Mouse (Mus musculus) adrenal gland (tissue): ENCODE measurements around the gene Gars.

Experiments
- intact Hi-C: fragments of 180-260 bp; cut with DNase I; formaldehyde crosslinking; loops from one replicate; pipeline ENCODE4 v1.15.1; 2025

Gars gene

GRCm38 (mm10) chr6:55091396-55091795, 53.6 kb downstream of the Gars start:
- intact Hi-C loops, result loop anchor here (5.0 kb wide), 1 partner anchor 76 kb away; no protein-coding TSS in a partner anchor

GRCm38 (mm10) chr6:55093431-55094146, 55.8 kb downstream of the Gars start:
- intact Hi-C loops, result loop anchor here (5.0 kb wide), 1 partner anchor 74 kb away; no protein-coding TSS in a partner anchor

- intact Hi-C loops, result no loop called here
These were observed 60.2 kb downstream of the Gars start for GRCm38 (mm10) chr6:55098030-55098429.

- intact Hi-C loops, result no loop called here
These were observed 60.8 kb downstream of the Gars start for GRCm38 (mm10) chr6:55098603-55099002.

GRCm38 (mm10) chr6:55108358-55108757, 70.6 kb downstream of the Gars start:
- intact Hi-C loops, result no loop called here

- intact Hi-C loops, result no loop called here
These were observed 79.7 kb downstream of the Gars start for GRCm38 (mm10) chr6:55117325-55118109.

GRCm38 (mm10) chr6:55123056-55123455, 85.2 kb downstream of the Gars start:
- intact Hi-C loops, result no loop called here

GRCm38 (mm10) chr6:55126576-55126975, 88.8 kb downstream of the Gars start:
- intact Hi-C loops, result no loop called here

- intact Hi-C loops, result no loop called here
These were observed 90.6 kb downstream of the Gars start for GRCm38 (mm10) chr6:55128391-55128790.
